Mouse (Mus musculus) CH12.LX (cell line): ENCODE measurements at regions not wholly inside any gene's neighbourhood (a gene's known extent, or its start where the extent isn't known, plus 50 kb on each side); places are given as distances from the start of the nearest gene placed in this dataset.

Source experiments
- DNase-seq: peaks from one replicate; pipeline ENCODE4 v3.0.0-alpha.2; 2013; ENCODE audit errors: extremely low read depth
- H3K27ac ChIP-seq: 2 replicates; pipeline ENCODE4 v1.5.1; 2012; ENCODE audit warnings: low read depth, mild to moderate bottlenecking, control low read depth, moderate library complexity; ENCODE audit not compliant: insufficient read depth
- H3K27me3 ChIP-seq: replicated peaks from 2 replicates; pipeline ENCODE3; 2012; ENCODE audit warnings: inconsistent platforms
- H3K36me3 ChIP-seq, 2 experiments: replicated peaks in 1 of 2; 2 replicates each; pipeline versions ENCODE3 to v1.6.1; 2012; ENCODE audit warnings: inconsistent platforms in 1 of 2, low read length in 1 of 2, mild to moderate bottlenecking in 1 of 2, mixed read lengths in 1 of 2, moderate library complexity in 1 of 2; ENCODE audit not compliant: control insufficient read depth in 1 of 2, insufficient read depth in 1 of 2
- H3K4me1 ChIP-seq, 2 experiments: 2 replicates each; pipeline ENCODE4 v1.6.1; 2012; ENCODE audit warnings: inconsistent platforms in 1 of 2, moderate library complexity in 1 of 2; ENCODE audit not compliant: insufficient read depth in 2 of 2, control insufficient read depth in 1 of 2
- H3K4me2 ChIP-seq: 2 replicates; pipeline ENCODE4 v1.6.1; 2012; ENCODE audit warnings: low read depth, mild to moderate bottlenecking, control low read depth; ENCODE audit not compliant: poor library complexity, insufficient read depth, severe bottlenecking
- H3K4me3 ChIP-seq, 3 experiments: fragments of 150-350 bp in 1 of 3; sonication (generic) in 1 of 3; replicated peaks in 1 of 3; 2 replicates each; pipeline versions ENCODE3 to v1.5.1; 2011 to 2012; ENCODE audit warnings: low read depth in 2 of 3, low read length in 2 of 3, mild to moderate bottlenecking in 2 of 3, moderate library complexity in 2 of 3, control low read depth in 1 of 3, improper control_type of control experiment in 1 of 3, inconsistent platforms in 1 of 3, mixed read lengths in 1 of 3; ENCODE audit not compliant: poor library complexity in 1 of 3
- H3K79me2 ChIP-seq: replicated peaks from 2 replicates; pipeline ENCODE4 v1.6.1; 2012; ENCODE audit warnings: mild to moderate bottlenecking, moderate library complexity; ENCODE audit not compliant: control insufficient read depth, poor library complexity, insufficient read depth, severe bottlenecking; ENCODE audit errors: extremely low read depth
- H3K9ac ChIP-seq: 2 replicates; pipeline ENCODE4 v1.6.1; 2012; ENCODE audit warnings: low read depth, mild to moderate bottlenecking, control low read depth, moderate library complexity; ENCODE audit not compliant: insufficient read depth
- H3K9me3 ChIP-seq: replicated peaks from 2 replicates; pipeline ENCODE3; 2012; ENCODE audit warnings: low read length, inconsistent platforms, mixed read lengths
- BHLHE40 ChIP-seq: IDR thresholded peaks from 2 replicates; pipeline ENCODE4 v1.6.1; 2011; ENCODE audit warnings: mild to moderate bottlenecking, low read depth, low read length, improper control_type of control experiment
- CTCF ChIP-seq, 2 experiments: IDR thresholded peaks in 1 of 2; conservative IDR thresholded peaks in 1 of 2; 2 replicates each; pipeline ENCODE4 v1.5.1; 2011 to 2012; ENCODE audit warnings: low read depth in 2 of 2, low read length in 2 of 2, improper control_type of control experiment in 1 of 2, inconsistent platforms in 1 of 2, mild to moderate bottlenecking in 1 of 2, moderate library complexity in 1 of 2
- E2F4 ChIP-seq: IDR thresholded peaks from 2 replicates; pipeline ENCODE4 v1.6.1; 2011; ENCODE audit warnings: low read depth, low read length, improper control_type of control experiment; ENCODE audit not compliant: insufficient replicate concordance
- ELF1 ChIP-seq: IDR thresholded peaks from 2 replicates; pipeline ENCODE4 v1.6.1; 2014; ENCODE audit warnings: low read depth, mild to moderate bottlenecking, inconsistent platforms, low read length, improper control_type of control experiment
- EP300 ChIP-seq: IDR thresholded peaks from 2 replicates; pipeline ENCODE4 v1.6.1; 2011; ENCODE audit warnings: low read length, improper control_type of control experiment
- ETS1 ChIP-seq: conservative IDR thresholded peaks from 2 replicates; pipeline ENCODE4 v1.6.1; 2012; ENCODE audit warnings: low read depth, mild to moderate bottlenecking, inconsistent platforms, low read length, improper control_type of control experiment, moderate library complexity
- GABPA ChIP-seq: IDR thresholded peaks from 2 replicates; pipeline ENCODE4 v1.6.1; 2012; ENCODE audit warnings: low read depth, low read length, improper control_type of control experiment, inconsistent platforms; ENCODE audit not compliant: insufficient replicate concordance
- JUND ChIP-seq: conservative IDR thresholded peaks from 2 replicates; pipeline ENCODE4 v1.6.1; 2011; ENCODE audit warnings: low read depth, low read length, improper control_type of control experiment
- KAT2A ChIP-seq: IDR thresholded peaks from 2 replicates; pipeline ENCODE4 v1.6.1; 2012; ENCODE audit warnings: low read length, improper control_type of control experiment, inconsistent platforms; ENCODE audit not compliant: insufficient replicate concordance
- MAFK ChIP-seq: IDR thresholded peaks from 2 replicates; pipeline ENCODE4 v1.6.1; 2011; ENCODE audit warnings: low read length, improper control_type of control experiment; ENCODE audit not compliant: insufficient replicate concordance
- MAZ ChIP-seq: IDR thresholded peaks from 2 replicates; pipeline ENCODE4 v1.6.1; 2012; ENCODE audit warnings: low read depth, mild to moderate bottlenecking, inconsistent platforms, low read length, improper control_type of control experiment, moderate library complexity
- MYC ChIP-seq: IDR thresholded peaks from 2 replicates; pipeline ENCODE4 v1.6.1; 2011; ENCODE audit warnings: low read depth, mild to moderate bottlenecking, improper control_type of control experiment, low read length
- NRF1 ChIP-seq: IDR thresholded peaks from 2 replicates; pipeline ENCODE4 v1.6.1; 2014; ENCODE audit warnings: low read depth, mild to moderate bottlenecking, inconsistent platforms, low read length, improper control_type of control experiment, moderate library complexity
- POLR2AphosphoS2 ChIP-seq: IDR thresholded peaks from 2 replicates; pipeline ENCODE4 v1.6.1; 2011; ENCODE audit warnings: low read depth, low read length, improper control_type of control experiment
- RCOR1 ChIP-seq: conservative IDR thresholded peaks from 2 replicates; pipeline ENCODE4 v1.6.1; 2012; ENCODE audit warnings: low read depth, mild to moderate bottlenecking, inconsistent platforms, low read length, improper control_type of control experiment
- SMC3 ChIP-seq: IDR thresholded peaks from 2 replicates; pipeline ENCODE4 v1.6.1; 2011; ENCODE audit warnings: low read depth, low read length, improper control_type of control experiment
- TBP ChIP-seq: conservative IDR thresholded peaks from 2 replicates; pipeline ENCODE4 v1.6.1; 2011; ENCODE audit warnings: low read depth, low read length, improper control_type of control experiment
- USF2 ChIP-seq: conservative IDR thresholded peaks from 2 replicates; pipeline ENCODE4 v1.6.1; 2011; ENCODE audit warnings: low read depth, low read length, improper control_type of control experiment
- ZMIZ1 ChIP-seq: IDR thresholded peaks from 2 replicates; pipeline ENCODE4 v1.6.1; 2012; ENCODE audit warnings: low read depth, mild to moderate bottlenecking, inconsistent platforms, low read length, improper control_type of control experiment
- dilution Hi-C: fragments of 300-500 bp; cut with MboI; formaldehyde crosslinking; loops from 2 replicates; pipeline ENCODE4 v1.14.3; 2020; ENCODE audit warnings: low sequenced_read_pairs; ENCODE audit not compliant: extremely low pct_unique_long_range_greater_than_20kb, extremely low pct_ligation_motif_present
- in situ Hi-C: fragments of 300-500 bp; cut with MboI; formaldehyde crosslinking; loops from 3 replicates; pipeline ENCODE4 v1.14.3; 2019; ENCODE audit warnings: low sequenced_read_pairs, low pct_ligation_motif_present, low pct_unique_long_range_greater_than_20kb, mixed read lengths

DNA sequence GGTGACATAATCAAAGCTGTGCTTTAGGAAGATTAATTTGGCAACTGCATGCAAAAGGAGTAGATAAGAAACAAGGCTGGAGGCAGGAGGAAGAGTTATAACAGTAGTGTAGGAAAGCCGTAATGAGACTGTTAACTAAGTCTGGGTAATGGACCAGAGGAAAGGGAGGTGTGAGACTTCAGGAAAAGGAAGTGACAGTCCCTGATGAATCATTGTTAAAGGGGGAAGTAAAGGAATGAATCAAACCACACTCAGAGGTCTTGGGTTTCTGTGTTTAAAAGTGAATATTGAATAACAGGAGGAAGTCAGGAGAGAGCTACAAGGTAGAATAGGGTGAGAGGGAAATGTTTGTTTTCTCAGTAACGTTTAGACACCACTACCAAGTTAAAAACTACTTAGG, 1175.9 kb downstream of the Diaph3 start:
- H3K79me2 ChIP-seq: no peaks in the 10 kb centered on the region
- no peak overlapping the region for H3K27ac ChIP-seq
- no peaks in the 10 kb centered on the region for H3K4me1 ChIP-seq
- no peak overlapping the region for H3K4me2 ChIP-seq
- in situ Hi-C loops (no loop called here), dilution Hi-C loops (no loop called here)
- TF ChIP-seq USF2 (no peak), BHLHE40 (no peak), ELF1 (no peak), CTCF (conservative IDR thresholded peaks at IDR 0.05 in 1 of 2, IDR thresholded peaks at IDR 0.05 in 1 of 2; ENCODE audit: low read depth in 2 of 2, low read length in 2 of 2) (no peak), NRF1 (no peak), ETS1 (no peak), JUND (no peak), MAFK (no peak), KAT2A (no peak), RCOR1 (no peak)
- no peak for DNase-seq
- no peaks in the 10 kb centered on the region for H3K36me3 ChIP-seq
- peaks cover 30% of the 10 kb centered on the region for H3K9me3 ChIP-seq
- no peak overlapping the region for H3K4me3 ChIP-seq
- no peaks in the 10 kb centered on the region for H3K27me3 ChIP-seq
- H3K9ac ChIP-seq: no peak overlapping the region

- H3K27me3 ChIP-seq: no peaks in the 10 kb centered on the region
- H3K9me3 ChIP-seq: peaks cover 14% of the 10 kb centered on the region
- dilution Hi-C loops: no loop called here
- TF ChIP-seq USF2 (no peak), E2F4 (no peak), EP300 (no peak), ZMIZ1 (no peak), MYC (no peak), RCOR1 (no peak), BHLHE40 (no peak), GABPA (no peak), MAZ (no peak), TBP (no peak), SMC3 (no peak), POLR2AphosphoS2 (no peak), ELF1 (no peak), MAFK (no peak)
- TF ChIP-seq, all 38 proteins: peak for 0
- DNase-seq: no peak
- H3K79me2 ChIP-seq: no peaks in the 10 kb centered on the region
- H3K4me2 ChIP-seq: no peak overlapping the region
- no peak overlapping the region for H3K4me3 ChIP-seq
- no peaks in the 10 kb centered on the region for H3K4me1 ChIP-seq
- in situ Hi-C loops: no loop called here
- H3K27ac ChIP-seq: no peak overlapping the region
- no peaks in the 10 kb centered on the region for H3K36me3 ChIP-seq
- no peak overlapping the region for H3K9ac ChIP-seq
Observed at GRCm38 (mm10) chr14:85945707-85946313, 1195.2 kb downstream of the Diaph3 start.
